Mouse (Mus musculus) spleen, adult 2 months (tissue): Measurements from ENCODE around the gene Carmil1. TPM values are rescaled to one million over a fixed set of nuclear protein-coding genes. Genes with fewer than 3 reads are reported as not detected.

Experiments used
- DNase-seq, 2 experiments: peaks; one replicate each; pipeline versions ENCODE4 v3.0.0 to v3.0.0-alpha.2; 2012 to 2021; ENCODE audit warnings: low spot score in 2 of 2, low read depth in 1 of 2
- H3K27ac ChIP-seq: fragments of 200-500 bp; 2 replicates; pipeline ENCODE4 v1.5.1; 2012; ENCODE audit warnings: low read length, inconsistent platforms; ENCODE audit not compliant: insufficient read depth
- H3K27me3 ChIP-seq: fragments of 200-500 bp; 2 replicates; pipeline ENCODE4 v1.6.1; 2012; ENCODE audit warnings: mild to moderate bottlenecking, moderate library complexity, low read length, inconsistent platforms; ENCODE audit not compliant: control insufficient read depth, insufficient read depth
- H3K36me3 ChIP-seq: fragments of 200-500 bp; 2 replicates; pipeline ENCODE4 v1.6.1; 2012; ENCODE audit warnings: mild to moderate bottlenecking, low read length, inconsistent platforms; ENCODE audit not compliant: control insufficient read depth, insufficient read depth
- H3K4me1 ChIP-seq: fragments of 200-500 bp; 2 replicates; pipeline ENCODE4 v1.6.1; 2011; ENCODE audit warnings: inconsistent platforms; ENCODE audit not compliant: control insufficient read depth, insufficient read depth, insufficient read length
- H3K4me3 ChIP-seq: fragments of 200-500 bp; 2 replicates; pipeline ENCODE4 v1.5.1; 2011; ENCODE audit warnings: mild to moderate bottlenecking, inconsistent platforms; ENCODE audit not compliant: insufficient read depth, insufficient read length; ENCODE audit errors: extremely low read depth
- CTCF ChIP-seq: fragments of 200-500 bp; IDR thresholded peaks from 2 replicates; pipeline ENCODE4 v1.5.1; 2011; ENCODE audit warnings: mild to moderate bottlenecking, inconsistent platforms; ENCODE audit not compliant: insufficient read depth, insufficient read length, insufficient replicate concordance; ENCODE audit errors: extremely low read depth
- POLR2A ChIP-seq: fragments of 200-500 bp; IDR thresholded peaks from 2 replicates; pipeline ENCODE4 v1.6.1; 2011; ENCODE audit warnings: low read depth, low read length, inconsistent platforms
- WGBS: fragments of 180-500 bp; shearing (Covaris S2); methylation state at CpG from one replicate; pipeline ENCODE4 v1.1.7; 2018; 5-methylcytosine and 5-hydroxymethylcytosine counted together
- polyA plus RNA-seq: library from polyadenylated mRNA; depleted of rRNA; stranded (reverse); fragments of >200 nt; gene quantifications from 2 replicates; pipeline ENCODE4 v1.2.3, GENCODE M21; 2012

Carmil1 gene
- polyA plus RNA-seq, 1 experiment, result 4.3 TPM

DNA sequence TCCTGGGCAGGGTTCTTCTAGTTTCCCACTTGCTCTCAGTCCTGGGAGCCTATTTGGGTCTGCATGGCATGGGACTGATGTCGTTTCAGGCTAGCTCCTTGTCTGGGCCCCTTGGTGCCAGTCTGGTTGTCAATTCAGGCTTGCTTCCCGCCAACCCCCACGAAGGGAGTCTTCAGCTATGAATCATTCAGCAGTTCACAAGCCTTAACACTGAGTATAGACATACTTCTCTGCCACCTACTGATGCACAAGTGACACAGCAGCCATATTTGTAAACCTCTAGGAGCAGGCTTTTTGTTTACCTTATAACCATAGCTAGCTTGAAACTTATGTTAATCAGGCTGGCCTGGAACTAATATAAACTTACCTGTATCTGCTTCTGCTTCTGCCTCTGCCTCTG, 36.0 kb upstream of the Carmil1 start:
- TF ChIP-seq POLR2A (no peak), CTCF (no peak)
- H3K27me3 ChIP-seq, result no peaks in the 10 kb centered on the region
- no peaks in the 10 kb centered on the region; the same call in 1 of the 2 replicates for H3K4me1 ChIP-seq
- WGBS, result 75% methylated on average over 3 of the region's 3 CpGs
- DNase-seq, result no peak
- no peaks in the 10 kb centered on the region for H3K36me3 ChIP-seq
- no peak overlapping the region for H3K4me3 ChIP-seq
- H3K27ac ChIP-seq, result no peak overlapping the region

GRCm38 (mm10) chr13:24311011-24311940, 30.7 kb upstream of the Carmil1 start:
- H3K4me3 ChIP-seq, result no peak overlapping the region
- no peaks in the 10 kb centered on the region for H3K36me3 ChIP-seq
- no peak for TF ChIP-seq CTCF
- no peak for TF ChIP-seq POLR2A
- WGBS, result 86% methylated on average over 8 of the region's 8 CpGs
- no peaks in the 10 kb centered on the region for H3K27me3 ChIP-seq
- DNase-seq, result no peak
- H3K27ac ChIP-seq, result no peak overlapping the region
- H3K4me1 ChIP-seq, result no peaks in the 10 kb centered on the region

GRCm38 (mm10) chr13:24306248-24306647, 25.7 kb upstream of the Carmil1 start:
- no peak overlapping the region for H3K4me3 ChIP-seq
- H3K27ac ChIP-seq, result no peak overlapping the region
- TF ChIP-seq CTCF, result peak; percentile 15; the same call in 1 of the 2 replicates
- no peak for TF ChIP-seq POLR2A
- no peaks in the 10 kb centered on the region for H3K4me1 ChIP-seq
- H3K27me3 ChIP-seq, result no peaks in the 10 kb centered on the region
- DNase-seq, result no peak
- WGBS, result 65% methylated on average over 4 of the region's 4 CpGs
- no peaks in the 10 kb centered on the region for H3K36me3 ChIP-seq

DNA sequence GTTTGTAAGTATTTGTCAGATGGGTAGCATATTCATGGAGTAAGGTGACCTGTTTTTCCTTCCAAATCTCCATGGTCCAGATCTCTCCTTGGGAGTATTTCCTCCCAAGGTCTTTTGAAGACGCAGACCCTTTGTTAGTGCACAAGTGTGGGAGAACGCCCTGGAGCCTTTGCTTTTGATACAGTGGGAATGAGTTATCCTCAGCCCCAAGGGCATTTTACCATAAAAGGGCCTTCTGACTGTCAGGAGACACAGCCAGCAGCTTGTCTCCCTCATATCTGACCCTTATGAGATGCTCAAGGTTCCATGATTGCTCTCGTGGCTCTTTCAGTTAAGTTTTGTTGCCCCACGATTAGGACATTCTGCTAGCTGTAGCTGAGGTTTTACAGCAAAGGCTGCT, 24.9 kb upstream of the Carmil1 start:
- DNase-seq, result no peak
- WGBS, result 88% methylated on average over 4 of the region's 4 CpGs
- Histone ChIP-seq H3K4me3 (no peak overlapping the region), H3K4me1 (no peaks in the 10 kb centered on the region), H3K27me3 (no peaks in the 10 kb centered on the region), H3K27ac (no peak overlapping the region), H3K36me3 (no peaks in the 10 kb centered on the region)
- no peak for TF ChIP-seq CTCF
- no peak for TF ChIP-seq POLR2A

- H3K4me1 ChIP-seq, result no peaks in the 10 kb centered on the region
- 16% methylated on average over 4 of the region's 4 CpGs for WGBS
- no peaks in the 10 kb centered on the region for H3K36me3 ChIP-seq
- no peak overlapping the region for H3K4me3 ChIP-seq
- no peaks in the 10 kb centered on the region for H3K27me3 ChIP-seq
- peak; percentile 26 to 29 for DNase-seq
- TF ChIP-seq POLR2A (no peak), CTCF (peak; percentile 62; the same call in 1 of the 2 replicates)
- H3K27ac ChIP-seq, result no peak overlapping the region
These were observed 16.7 kb upstream of the Carmil1 start for GRCm38 (mm10) chr13:24297252-24297651.

GRCm38 (mm10) chr13:24287381-24287780, 6.8 kb upstream of the Carmil1 start:
- no peak overlapping the region for H3K4me3 ChIP-seq
- H3K27ac ChIP-seq, result no peak overlapping the region
- TF ChIP-seq POLR2A (no peak), CTCF (no peak)
- no peaks in the 10 kb centered on the region for H3K27me3 ChIP-seq
- H3K36me3 ChIP-seq, result no peaks in the 10 kb centered on the region
- H3K4me1 ChIP-seq, result no peaks in the 10 kb centered on the region
- WGBS, result 87% methylated on average over 2 of the region's 2 CpGs
- no peak for DNase-seq
